Mouse (Mus musculus) G1E (cell line): ENCODE results near the gene Dgkd. TPM values are rescaled to one million over a fixed set of nuclear protein-coding genes. Genes with fewer than 3 reads are reported as not detected.

Experiments used
- ATAC-seq: 2 replicates; pipeline ENCODE4 v1.8.0; 2016; ENCODE audit warnings: mild to moderate bottlenecking; ENCODE audit not compliant: insufficient number of reproducible peaks, poor library complexity, low FRiP score, severe bottlenecking; ENCODE audit errors: extremely low read depth
- DNase-seq: peaks from one replicate; pipeline ENCODE4 v3.0.0; 2012; ENCODE audit warnings: low spot score
- H3K27me3 ChIP-seq: 2 replicates; pipeline ENCODE4 v1.6.1; 2012; ENCODE audit warnings: mild to moderate bottlenecking, low read length, inconsistent platforms; ENCODE audit not compliant: insufficient read depth
- H3K36me3 ChIP-seq: replicated peaks from 2 replicates; pipeline ENCODE3; 2012; ENCODE audit warnings: mild to moderate bottlenecking, inconsistent platforms
- H3K4me1 ChIP-seq: 2 replicates; pipeline ENCODE4 v1.6.1; 2012; ENCODE audit warnings: low read depth, low read length, inconsistent platforms, mixed read lengths; ENCODE audit not compliant: insufficient read depth
- H3K4me3 ChIP-seq: 2 replicates; pipeline ENCODE4 v1.5.1; 2012; ENCODE audit warnings: low read depth, mild to moderate bottlenecking, inconsistent platforms, low read length, moderate library complexity, mixed read lengths
- H3K9me3 ChIP-seq: replicated peaks from 2 replicates; pipeline ENCODE4 v1.6.1; 2012; ENCODE audit warnings: inconsistent platforms
- CTCF ChIP-seq: IDR thresholded peaks from 2 replicates; pipeline ENCODE4 v1.5.1; 2012; ENCODE audit warnings: low read depth, low read length, inconsistent platforms, mixed read lengths
- GATA1 ChIP-seq: IDR thresholded peaks from 2 replicates; pipeline ENCODE4 v1.6.1; 2012; ENCODE audit warnings: borderline replicate concordance, low read length, inconsistent platforms, mixed read lengths
- GATA2 ChIP-seq: IDR thresholded peaks from 2 replicates; pipeline ENCODE4 v1.6.1; 2012; ENCODE audit warnings: low read depth, low read length, inconsistent platforms, borderline replicate concordance
- POLR2AphosphoS5 ChIP-seq: IDR thresholded peaks from 2 replicates; pipeline ENCODE4 v1.6.1; 2012; ENCODE audit warnings: low read depth, low read length, inconsistent platforms; ENCODE audit not compliant: insufficient replicate concordance
- TAL1 ChIP-seq: conservative IDR thresholded peaks from 2 replicates; pipeline ENCODE4 v1.6.1; 2012; ENCODE audit warnings: low read depth, low read length, inconsistent platforms, mixed read lengths
- polyA plus RNA-seq: library from polyadenylated mRNA; stranded (reverse); fragments of >175 nt; gene quantifications from 2 replicates; pipeline ENCODE4 v1.2.3, GENCODE M21; 2012
- total RNA-seq, 2 experiments: library from RNA; stranded (forward) in 1 of 2; stranded (reverse) in 1 of 2; fragments of 200-1000 nt in 1 of 2; fragments of >200 nt in 1 of 2; fragmentation: Nextera tagmentation in 1 of 2; gene quantifications; 2 replicates each; pipeline ENCODE4 v1.2.3; 2014 to 2017

Dgkd gene
- total and polyA plus RNA-seq, 3 experiments, result 20.2 to 61.5 (median 57.3) TPM

DNA sequence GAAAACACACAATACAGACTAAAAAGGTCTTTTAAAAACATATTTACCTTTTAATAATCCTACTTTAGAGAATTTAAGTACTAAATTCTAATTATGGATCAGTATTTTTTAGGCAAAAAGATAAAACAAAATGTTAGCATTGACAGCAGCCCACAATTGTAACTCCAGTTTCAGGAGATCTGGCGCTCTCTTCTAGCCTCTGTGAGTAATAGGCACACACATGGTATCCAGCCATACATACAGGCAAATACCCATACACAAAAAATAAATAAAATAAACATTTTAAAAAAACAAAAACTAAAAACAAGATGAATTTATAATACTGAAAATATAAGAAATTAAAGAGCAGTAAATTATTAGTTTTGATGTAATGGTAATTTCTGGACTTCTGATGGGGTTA is 105.8 kb downstream of the Dgkd start:
- Histone ChIP-seq H3K9me3 (no peaks in the 10 kb centered on the region), H3K4me1 (peaks cover 66% of the 10 kb centered on the region), H3K27me3 (no peaks in the 10 kb centered on the region), H3K36me3 (peaks cover 50% of the 10 kb centered on the region), H3K4me3 (peak overlapping the region; percentile 64)
- DNase-seq, result no peak
- ATAC-seq, result no peak
- no peak for TF ChIP-seq CTCF
- TF ChIP-seq GATA1, result no peak

DNA sequence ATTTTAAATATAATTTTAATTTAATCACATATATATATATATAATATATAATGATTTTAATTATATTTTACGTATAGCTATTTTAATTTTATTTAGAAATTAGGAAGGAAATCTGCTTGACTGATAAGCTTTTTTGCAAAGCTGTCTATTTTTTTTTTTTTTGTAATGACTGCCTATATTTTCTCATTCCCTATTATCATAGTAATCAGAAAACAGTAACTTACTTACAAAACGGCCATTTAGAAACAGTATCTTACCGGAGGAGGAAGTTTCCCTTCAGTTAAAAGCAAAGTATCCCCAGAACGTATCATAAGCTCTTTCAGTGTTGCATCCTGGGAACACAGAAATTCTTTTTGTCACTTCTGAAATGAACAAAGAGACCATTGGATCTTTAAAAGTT is 106.4 kb downstream of the Dgkd start:
- Histone ChIP-seq H3K36me3 (peaks cover 50% of the 10 kb centered on the region), H3K4me1 (peaks cover 65% of the 10 kb centered on the region), H3K27me3 (no peaks in the 10 kb centered on the region), H3K9me3 (no peaks in the 10 kb centered on the region), H3K4me3 (no peak overlapping the region)
- DNase-seq (no peak), ATAC-seq (no peak)
- TF ChIP-seq POLR2AphosphoS5 (no peak), GATA1 (no peak), CTCF (no peak), TAL1 (no peak), GATA2 (no peak)

DNA sequence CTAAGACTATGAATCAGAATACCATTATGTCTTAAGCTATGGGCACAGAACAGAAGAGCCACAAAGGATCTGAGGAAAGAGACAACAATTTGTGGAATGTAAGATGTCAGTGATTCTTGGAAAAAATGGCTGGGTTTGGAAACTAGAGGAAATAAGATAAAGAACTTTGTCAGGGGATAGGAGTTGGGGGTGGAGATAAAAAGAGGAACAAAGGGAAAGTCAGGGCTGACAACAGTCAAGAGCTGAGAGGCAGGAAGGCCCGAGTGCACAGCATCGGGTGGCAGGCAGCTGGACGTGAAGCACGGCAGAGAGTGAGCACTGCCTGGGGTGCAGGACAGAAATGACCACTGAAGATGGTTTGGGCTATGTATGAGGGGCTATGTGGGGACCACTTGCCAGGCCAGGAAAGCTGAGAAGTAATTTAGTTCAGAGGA is 106.9 kb downstream of the Dgkd start:
- no peaks in the 10 kb centered on the region for H3K9me3 ChIP-seq
- TF ChIP-seq POLR2AphosphoS5, result peak; percentile 76; the same call in 1 of the 2 replicates
- no peak for TF ChIP-seq TAL1
- peaks cover 64% of the 10 kb centered on the region for H3K4me1 ChIP-seq
- peak; percentile 66 for ATAC-seq
- peak overlapping the region; percentile 69 for H3K4me3 ChIP-seq
- peak; percentile 84 for DNase-seq
- peaks cover 49% of the 10 kb centered on the region for H3K36me3 ChIP-seq
- no peaks in the 10 kb centered on the region for H3K27me3 ChIP-seq

DNA sequence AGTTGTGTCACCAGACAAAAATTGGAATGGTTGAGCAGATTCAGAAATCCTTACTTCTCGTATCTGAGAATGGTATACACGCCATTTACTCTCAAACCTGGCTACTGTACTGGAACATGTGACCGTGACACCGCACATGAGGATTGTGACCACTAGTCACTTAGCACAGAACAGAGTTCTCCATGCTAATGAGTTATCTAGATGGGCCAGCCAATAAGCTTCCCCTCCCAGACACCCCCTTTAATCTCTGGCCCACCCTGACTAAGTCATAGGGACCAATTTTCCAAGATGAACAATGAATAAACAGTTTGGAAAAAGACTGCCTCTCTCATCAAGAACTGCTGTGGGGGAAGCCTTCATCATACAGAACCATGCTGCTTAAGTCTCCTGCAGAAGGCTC is 107.7 kb downstream of the Dgkd start:
- H3K27me3 ChIP-seq, result no peaks in the 10 kb centered on the region
- H3K4me3 ChIP-seq, result peak overlapping the region; percentile 69; the same call in 1 of the 2 replicates
- ATAC-seq (no peak), DNase-seq (peak; percentile 30)
- H3K4me1 ChIP-seq, result peaks cover 59% of the 10 kb centered on the region
- TF ChIP-seq GATA1 (no peak), TAL1 (no peak), POLR2AphosphoS5 (no peak), CTCF (no peak), GATA2 (no peak)
- no peaks in the 10 kb centered on the region for H3K9me3 ChIP-seq
- peaks cover 46% of the 10 kb centered on the region for H3K36me3 ChIP-seq

DNA sequence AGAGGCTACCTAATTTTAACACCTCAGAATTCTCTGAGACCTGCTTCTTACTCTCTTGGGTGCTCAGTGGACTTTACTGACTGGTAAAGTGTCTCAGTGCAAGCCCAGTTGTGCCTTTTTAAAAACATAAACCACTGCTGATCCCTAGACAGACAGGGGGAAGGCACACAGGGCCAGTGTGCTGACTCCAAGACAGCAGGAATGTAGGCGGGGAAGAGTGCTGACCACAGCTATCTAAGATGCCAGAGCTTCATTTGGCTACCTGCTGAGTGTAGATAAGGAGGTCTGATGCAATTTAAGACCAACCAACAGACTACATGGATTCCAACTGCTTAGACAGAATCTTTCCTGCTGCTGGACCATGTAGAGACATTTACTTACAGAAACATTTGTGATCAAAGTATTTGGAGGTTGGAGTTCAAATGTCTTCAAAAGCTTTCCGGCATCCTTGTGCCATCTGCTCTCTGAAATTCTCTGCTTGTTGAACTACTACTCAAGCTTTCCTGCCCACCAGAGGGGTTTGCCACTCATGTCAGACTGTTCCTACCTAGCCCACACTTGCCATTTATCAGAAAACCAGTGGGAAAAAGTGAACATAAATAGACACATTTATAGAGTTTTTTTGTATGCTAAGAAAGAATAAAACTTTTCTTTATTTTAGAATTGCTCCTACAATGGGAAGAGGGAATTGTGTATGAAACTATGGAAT is 108.5 kb downstream of the Dgkd start:
- Histone ChIP-seq H3K36me3 (peaks cover 45% of the 10 kb centered on the region), H3K9me3 (no peaks in the 10 kb centered on the region), H3K4me3 (peak overlapping the region; percentile 59; the same call in 1 of the 2 replicates), H3K4me1 (peaks cover 59% of the 10 kb centered on the region), H3K27me3 (no peaks in the 10 kb centered on the region)
- ATAC-seq, result peak; percentile 89
- no peak for TF ChIP-seq CTCF
- peak; percentile 99 for TF ChIP-seq GATA2
- TF ChIP-seq TAL1, result peak; percentile 100
- DNase-seq, result peak; percentile 89

DNA sequence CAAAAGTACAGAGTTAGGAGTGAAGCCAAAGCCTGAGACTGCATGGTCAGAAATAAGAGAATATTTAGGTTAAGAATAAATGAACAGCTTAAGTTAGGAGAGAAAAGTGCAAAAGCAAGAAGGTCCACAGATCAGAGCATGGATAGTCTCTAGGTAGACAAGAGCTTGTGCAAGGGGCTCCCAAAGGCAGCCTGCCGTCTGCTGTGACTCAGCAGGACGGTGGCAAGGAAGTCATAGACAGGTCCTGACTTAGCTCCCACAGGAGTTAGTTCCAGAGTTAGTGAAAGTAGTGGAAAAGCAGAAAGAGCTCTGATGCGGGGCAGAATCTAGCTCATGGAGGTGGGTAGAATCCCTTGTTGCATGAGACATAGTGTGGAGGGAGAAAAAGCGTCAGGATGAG is 117.3 kb downstream of the Dgkd start:
- ATAC-seq (peak; percentile 32; the same call in 1 of the 2 replicates), DNase-seq (no peak)
- Histone ChIP-seq H3K9me3 (no peaks in the 10 kb centered on the region), H3K4me3 (no peak overlapping the region), H3K4me1 (peaks cover 16% of the 10 kb centered on the region), H3K27me3 (no peaks in the 10 kb centered on the region), H3K36me3 (peaks cover 69% of the 10 kb centered on the region)
- TF ChIP-seq GATA1, result no peak
- no peak for TF ChIP-seq TAL1
- TF ChIP-seq POLR2AphosphoS5, result no peak
- no peak for TF ChIP-seq GATA2
- no peak for TF ChIP-seq CTCF

DNA sequence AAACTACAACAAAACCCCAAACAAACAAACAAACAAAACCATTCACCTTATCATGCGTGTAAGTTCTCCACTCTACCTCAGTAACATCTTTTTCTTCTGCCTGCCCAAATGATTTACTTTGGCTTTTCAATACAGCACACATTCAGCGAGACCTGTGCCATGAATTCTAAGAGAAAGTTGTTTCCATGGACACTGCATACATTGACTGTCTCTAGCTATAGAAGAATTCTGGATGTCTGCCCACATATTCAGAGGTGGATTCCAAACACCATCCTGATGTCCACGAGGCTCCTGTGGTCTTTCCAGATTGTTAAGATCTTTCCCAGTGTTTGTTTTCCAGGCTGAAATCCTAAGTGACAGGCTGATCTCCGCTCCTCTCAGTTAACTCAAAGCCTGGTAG is 129.2 kb downstream of the Dgkd start:
- H3K4me3 ChIP-seq, result no peak overlapping the region
- H3K4me1 ChIP-seq, result no peaks in the 10 kb centered on the region
- TF ChIP-seq GATA2, result no peak
- TF ChIP-seq CTCF, result no peak
- no peak for TF ChIP-seq POLR2AphosphoS5
- no peak for TF ChIP-seq TAL1
- peaks cover 80% of the 10 kb centered on the region for H3K36me3 ChIP-seq
- no peaks in the 10 kb centered on the region for H3K27me3 ChIP-seq
- H3K9me3 ChIP-seq, result no peaks in the 10 kb centered on the region
- ATAC-seq, result no peak
- no peak for DNase-seq
